Mouse (Mus musculus) E14TG2a.4 (cell line): Measurements from ENCODE around the gene Gm11027.

ENCODE experiments used
- H3K27me3 ChIP-seq: 2 replicates; pipeline ENCODE4 v1.6.1; 2014; ENCODE audit warnings: low read length, control low read depth; ENCODE audit not compliant: insufficient read depth
- H3K36me3 ChIP-seq: 2 replicates; pipeline ENCODE4 v1.6.1; 2014; ENCODE audit warnings: low read length, control low read depth; ENCODE audit not compliant: insufficient read depth
- H3K4me1 ChIP-seq: replicated peaks from 2 replicates; pipeline ENCODE4 v1.6.1; 2014; ENCODE audit warnings: low read depth, low read length, control low read depth
- H3K4me3 ChIP-seq: replicated peaks from 2 replicates; pipeline ENCODE4 v1.5.1; 2014; ENCODE audit warnings: mild to moderate bottlenecking, low read length
- H3K9me3 ChIP-seq: 2 replicates; pipeline ENCODE4 v1.6.1; 2014; ENCODE audit warnings: low read length, control low read depth
- CTCF ChIP-seq: conservative IDR thresholded peaks from 2 replicates; pipeline ENCODE4 v1.5.1; 2014; ENCODE audit warnings: low read length
- NANOG ChIP-seq: IDR thresholded peaks from 2 replicates; pipeline ENCODE4 v1.6.1; 2014; ENCODE audit warnings: borderline replicate concordance, low read length, mixed read lengths
- POU5F1 ChIP-seq: IDR thresholded peaks from 2 replicates; pipeline ENCODE4 v1.6.1; 2014; ENCODE audit warnings: low read length, borderline replicate concordance

The Gm11027 gene

DNA sequence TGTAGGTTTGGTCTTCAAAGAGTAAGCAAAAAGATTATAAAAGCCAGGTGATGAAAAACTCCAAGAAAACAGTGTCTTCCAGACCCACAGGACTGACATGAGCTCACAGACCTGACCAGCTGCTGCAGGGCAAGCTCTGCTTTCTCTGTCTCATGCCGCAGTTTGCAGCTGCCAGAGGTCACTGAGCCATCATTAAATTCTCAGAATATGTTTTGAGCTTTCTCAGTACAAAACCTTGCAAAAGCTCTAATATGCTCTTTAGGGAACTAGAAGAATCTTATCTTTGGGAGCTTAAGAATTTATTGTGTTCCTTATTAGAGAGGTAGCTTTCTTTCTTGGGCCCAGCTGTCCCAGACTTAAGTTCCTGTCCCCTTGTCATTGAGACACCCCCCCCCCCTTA lies 30.9 kb downstream of the Gm11027 start:
- H3K27me3 ChIP-seq: no peaks in the 10 kb centered on the region
- H3K4me3 ChIP-seq: no peak overlapping the region
- no peak for TF ChIP-seq NANOG
- TF ChIP-seq CTCF: no peak
- no peak for TF ChIP-seq POU5F1
- H3K36me3 ChIP-seq: no peaks in the 10 kb centered on the region
- H3K9me3 ChIP-seq: no peaks in the 10 kb centered on the region
- no peaks in the 10 kb centered on the region for H3K4me1 ChIP-seq

DNA sequence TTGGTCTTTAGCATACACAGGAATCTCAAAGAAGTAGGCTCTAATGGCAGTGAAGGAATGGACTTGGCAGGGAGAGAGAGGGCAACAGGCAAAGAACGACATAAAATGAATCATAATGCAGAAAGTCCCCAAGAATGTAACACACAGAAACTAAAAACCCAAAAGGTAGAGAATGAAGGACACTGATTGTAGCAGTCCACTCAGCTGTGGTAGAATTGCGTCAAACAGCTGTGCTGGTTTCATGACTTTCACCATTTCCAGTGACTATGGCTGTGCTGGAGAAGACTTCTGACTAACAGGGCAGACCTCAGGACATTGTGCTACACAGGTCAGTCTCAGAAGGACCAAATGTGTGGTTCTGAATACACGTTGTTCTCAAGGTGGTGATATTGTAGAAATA lies 32.7 kb downstream of the Gm11027 start:
- H3K9me3 ChIP-seq: no peaks in the 10 kb centered on the region
- no peak overlapping the region for H3K4me3 ChIP-seq
- TF ChIP-seq CTCF (no peak), POU5F1 (no peak), NANOG (no peak)
- no peaks in the 10 kb centered on the region for H3K36me3 ChIP-seq
- no peaks in the 10 kb centered on the region for H3K4me1 ChIP-seq
- H3K27me3 ChIP-seq: no peaks in the 10 kb centered on the region

GRCm38 (mm10) chr12:116308612-116309011 lies 33.4 kb downstream of the Gm11027 start:
- Histone ChIP-seq H3K27me3 (no peaks in the 10 kb centered on the region), H3K4me1 (no peaks in the 10 kb centered on the region), H3K4me3 (no peak overlapping the region), H3K36me3 (no peaks in the 10 kb centered on the region), H3K9me3 (no peaks in the 10 kb centered on the region)
- TF ChIP-seq CTCF (no peak), POU5F1 (no peak), NANOG (no peak)

DNA sequence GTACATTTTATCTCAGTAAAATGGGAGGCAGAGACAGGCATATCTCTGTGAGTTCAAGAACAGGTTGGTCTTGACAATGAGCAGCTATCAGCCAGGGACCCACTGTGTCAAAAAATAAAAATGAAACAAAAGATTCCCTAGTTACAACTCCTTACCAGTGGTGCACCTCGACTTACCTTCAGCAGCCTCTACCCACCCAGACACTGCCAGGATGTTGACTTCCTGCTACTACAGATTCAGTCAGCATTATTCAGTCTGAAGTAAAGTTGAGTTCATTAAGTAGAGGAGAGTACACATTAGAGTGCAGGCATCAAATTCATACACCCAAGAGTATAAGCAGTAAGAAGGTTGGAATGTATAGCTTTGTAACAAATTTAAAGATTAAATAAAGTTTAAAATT lies 38.6 kb downstream of the Gm11027 start:
- Histone ChIP-seq H3K4me3 (no peak overlapping the region), H3K36me3 (peaks cover 3% of the 10 kb centered on the region; the same call in 1 of the 2 replicates), H3K4me1 (no peaks in the 10 kb centered on the region), H3K27me3 (no peaks in the 10 kb centered on the region), H3K9me3 (no peaks in the 10 kb centered on the region)
- no peak for TF ChIP-seq NANOG
- TF ChIP-seq POU5F1: no peak
- TF ChIP-seq CTCF: no peak

DNA sequence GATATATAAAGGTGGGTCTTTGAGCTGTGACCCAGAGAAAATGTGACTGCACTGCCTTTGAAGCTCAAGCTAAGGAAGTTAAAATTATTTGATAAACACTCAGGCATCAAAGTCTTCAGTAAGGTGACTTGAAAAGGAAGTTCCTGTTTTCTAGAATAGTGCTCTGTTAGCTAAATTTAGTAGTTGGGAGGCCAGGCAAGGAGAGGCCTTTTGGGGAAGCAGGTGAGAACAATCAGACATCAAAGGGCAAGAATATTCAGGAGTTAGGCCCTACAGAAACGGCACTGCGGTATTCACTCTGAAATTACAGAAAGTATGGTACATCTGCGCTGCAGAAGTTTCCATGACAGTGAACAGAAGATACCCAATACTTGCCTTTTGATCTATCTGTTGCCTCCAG lies 40.3 kb downstream of the Gm11027 start:
- H3K4me1 ChIP-seq: no peaks in the 10 kb centered on the region
- H3K4me3 ChIP-seq: no peak overlapping the region
- no peaks in the 10 kb centered on the region for H3K27me3 ChIP-seq
- H3K9me3 ChIP-seq: no peaks in the 10 kb centered on the region
- H3K36me3 ChIP-seq: peaks cover 4% of the 10 kb centered on the region; the same call in 1 of the 2 replicates
- TF ChIP-seq NANOG: no peak
- no peak for TF ChIP-seq POU5F1
- no peak for TF ChIP-seq CTCF

DNA sequence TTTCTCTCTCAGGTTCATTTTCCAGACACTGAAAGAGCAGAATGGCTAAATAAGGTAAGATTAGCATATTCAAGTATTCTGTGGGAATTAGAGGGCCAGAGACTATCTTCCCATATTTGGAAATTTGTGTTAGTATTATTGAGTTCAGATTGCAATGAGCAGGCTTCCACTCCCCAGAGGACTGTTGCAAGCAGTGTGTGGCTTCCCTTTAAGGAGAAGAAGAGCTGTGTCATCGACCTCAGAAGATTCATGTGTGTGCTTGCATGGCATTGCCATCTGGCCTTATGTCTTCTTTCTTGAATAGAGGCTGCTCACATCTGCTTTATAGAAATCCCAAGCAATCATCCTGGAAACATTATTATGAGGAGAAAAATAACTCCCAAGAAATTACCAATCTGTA lies 42.6 kb downstream of the Gm11027 start:
- Histone ChIP-seq H3K36me3 (peaks cover 6% of the 10 kb centered on the region; the same call in 1 of the 2 replicates), H3K27me3 (no peaks in the 10 kb centered on the region), H3K4me1 (no peaks in the 10 kb centered on the region), H3K4me3 (no peak overlapping the region), H3K9me3 (no peaks in the 10 kb centered on the region)
- no peak for TF ChIP-seq NANOG
- no peak for TF ChIP-seq CTCF
- no peak for TF ChIP-seq POU5F1
